Mouse (Mus musculus): ENCODE results near the gene Ccr4.

Ccr4 gene

GRCm38 (mm10) chr9:114504816-114505215, at the start of gene Ccr4:
Ccr4 (minus strand) TSS chr9:114504916.
- no peak for DNase-seq (ENCODE audit: low spot score)

- DNase-seq (ENCODE audit: low spot score): no peak
These were observed 49.1 kb upstream of the Ccr4 start for GRCm38 (mm10) chr9:114553828-114554227.

GRCm38 (mm10) chr9:114550033-114550432, 45.3 kb upstream of the Ccr4 start:
- DNase-seq (ENCODE audit: low spot score): no peak

GRCm38 (mm10) chr9:114549117-114549516, 44.4 kb upstream of the Ccr4 start:
- no peak for DNase-seq (ENCODE audit: low spot score)

GRCm38 (mm10) chr9:114548496-114548895, 43.8 kb upstream of the Ccr4 start:
- no peak for DNase-seq (ENCODE audit: low spot score)

- DNase-seq (ENCODE audit: low spot score): no peak
These were observed 42.9 kb upstream of the Ccr4 start for GRCm38 (mm10) chr9:114547643-114548077.

- no peak for DNase-seq (ENCODE audit: low spot score)
These were observed 42.0 kb upstream of the Ccr4 start for GRCm38 (mm10) chr9:114546765-114547164.

- no peak for DNase-seq (ENCODE audit: low spot score)
These were observed 40.2 kb upstream of the Ccr4 start for GRCm38 (mm10) chr9:114544754-114545393.

GRCm38 (mm10) chr9:114543882-114544753, 39.4 kb upstream of the Ccr4 start:
- no peak for DNase-seq (ENCODE audit: low spot score)

- DNase-seq (ENCODE audit: low spot score): no peak
These were observed 36.6 kb upstream of the Ccr4 start for GRCm38 (mm10) chr9:114541279-114541741.

- DNase-seq (ENCODE audit: low spot score): no peak
These were observed 34.4 kb upstream of the Ccr4 start for GRCm38 (mm10) chr9:114538996-114539563.

- no peak for DNase-seq (ENCODE audit: low spot score)
These were observed 31.9 kb upstream of the Ccr4 start for GRCm38 (mm10) chr9:114536628-114537027.

GRCm38 (mm10) chr9:114534747-114535517, 30.2 kb upstream of the Ccr4 start:
- no peak for DNase-seq (ENCODE audit: low spot score)

- no peak for DNase-seq (ENCODE audit: low spot score)
These were observed 29.1 kb upstream of the Ccr4 start for GRCm38 (mm10) chr9:114533848-114534247.

- no peak for DNase-seq (ENCODE audit: low spot score)
These were observed 26.6 kb upstream of the Ccr4 start for GRCm38 (mm10) chr9:114531276-114531675.

- DNase-seq (ENCODE audit: low spot score): no peak
These were observed 23.9 kb upstream of the Ccr4 start for GRCm38 (mm10) chr9:114528680-114529048.

- no peak for DNase-seq (ENCODE audit: low spot score)
These were observed 23.4 kb upstream of the Ccr4 start for GRCm38 (mm10) chr9:114527992-114528679.

GRCm38 (mm10) chr9:114527085-114527484, 22.4 kb upstream of the Ccr4 start:
- no peak for DNase-seq (ENCODE audit: low spot score)

- no peak for DNase-seq (ENCODE audit: low spot score)
These were observed 21.9 kb upstream of the Ccr4 start for GRCm38 (mm10) chr9:114526581-114526980.

- DNase-seq (ENCODE audit: low spot score): no peak
These were observed 21.2 kb upstream of the Ccr4 start for GRCm38 (mm10) chr9:114525891-114526290.

GRCm38 (mm10) chr9:114525073-114525633, 20.4 kb upstream of the Ccr4 start:
- no peak for DNase-seq (ENCODE audit: low spot score)

Data from ovary, postnatal 14 days (tissue).